Mouse (Mus musculus): ENCODE results near the gene Unc45b.

The Unc45b gene

GRCm38 (mm10) chr11:82910250-82910649, at the start of gene Unc45b:
Gene Unc45b (plus strand): TSS chr11:82910550.
- no peak for DNase-seq (ENCODE audit: low spot score)

- DNase-seq (ENCODE audit: low spot score) = no peak
Measured at GRCm38 (mm10) chr11:82860759-82861158, 49.6 kb upstream of the Unc45b start.

- DNase-seq (ENCODE audit: low spot score) = peak; percentile 30
Measured at GRCm38 (mm10) chr11:82861558-82861957, 48.8 kb upstream of the Unc45b start.

GRCm38 (mm10) chr11:82862638-82863037, 47.7 kb upstream of the Unc45b start:
- no peak for DNase-seq (ENCODE audit: low spot score)

GRCm38 (mm10) chr11:82863059-82863458, 47.3 kb upstream of the Unc45b start:
- DNase-seq (ENCODE audit: low spot score) = no peak

GRCm38 (mm10) chr11:82863488-82863931, 46.8 kb upstream of the Unc45b start:
- no peak for DNase-seq (ENCODE audit: low spot score)

- no peak for DNase-seq (ENCODE audit: low spot score)
Measured at GRCm38 (mm10) chr11:82865957-82866356, 44.4 kb upstream of the Unc45b start.

GRCm38 (mm10) chr11:82866850-82867564, 43.3 kb upstream of the Unc45b start:
- no peak for DNase-seq (ENCODE audit: low spot score)

- DNase-seq (ENCODE audit: low spot score) = no peak
Measured at GRCm38 (mm10) chr11:82867956-82868355, 42.4 kb upstream of the Unc45b start.

- DNase-seq (ENCODE audit: low spot score) = no peak
Measured at GRCm38 (mm10) chr11:82869506-82870172, 40.7 kb upstream of the Unc45b start.

- peak; percentile 56 for DNase-seq (ENCODE audit: low spot score)
Measured at GRCm38 (mm10) chr11:82870173-82871030, 39.9 kb upstream of the Unc45b start.

GRCm38 (mm10) chr11:82871031-82871446, 39.3 kb upstream of the Unc45b start, which contains the start of gene Rffl:
Gene Rffl (minus strand): TSS chr11:82871210.
- peak; percentile 97 for DNase-seq (ENCODE audit: low spot score)

- no peak for DNase-seq (ENCODE audit: low spot score)
Measured at GRCm38 (mm10) chr11:82874924-82875323, 35.4 kb upstream of the Unc45b start.

GRCm38 (mm10) chr11:82875631-82876030, 34.7 kb upstream of the Unc45b start:
- DNase-seq (ENCODE audit: low spot score) = no peak

GRCm38 (mm10) chr11:82877726-82878344, 32.5 kb upstream of the Unc45b start:
- DNase-seq (ENCODE audit: low spot score) = no peak

- no peak for DNase-seq (ENCODE audit: low spot score)
Measured at GRCm38 (mm10) chr11:82883180-82883579, 27.2 kb upstream of the Unc45b start.

- no peak for DNase-seq (ENCODE audit: low spot score)
Measured at GRCm38 (mm10) chr11:82886559-82886958, 23.8 kb upstream of the Unc45b start.

- DNase-seq (ENCODE audit: low spot score) = peak; percentile 26
Measured at GRCm38 (mm10) chr11:82888491-82888946, 21.8 kb upstream of the Unc45b start.

GRCm38 (mm10) chr11:82889524-82890341, 20.6 kb upstream of the Unc45b start:
- DNase-seq (ENCODE audit: low spot score) = peak; percentile 28

GRCm38 (mm10) chr11:82890342-82890762, 20.0 kb upstream of the Unc45b start, which contains the start of gene Rad51d:
Gene Rad51d (minus strand): TSS chr11:82890614.
- DNase-seq (ENCODE audit: low spot score) = peak; percentile 96

GRCm38 (mm10) chr11:82891936-82892335, 18.4 kb upstream of the Unc45b start, which contains the start of gene Fndc8:
Gene Fndc8 (plus strand): TSS chr11:82892124.
- DNase-seq (ENCODE audit: low spot score) = no peak

All from urinary bladder, postnatal 14 days (tissue).